Mouse (Mus musculus) forebrain, embryonic 12.5 days (tissue): Measurements from ENCODE around the gene D630003M21Rik. TPM values are rescaled to one million over a fixed set of nuclear protein-coding genes. Genes with fewer than 3 reads are reported as not detected.
A peak's percentile ranks its signal among the peaks of the same experiment; 100 is the strongest.

Experiments
- ATAC-seq: fragments of 200-750 bp; cut with Nextera tagmentation; 2 replicates; pipeline ENCODE4 v1.8.0; 2017; ENCODE audit warnings: moderate TSS enrichment; ENCODE audit not compliant: low FRiP score
- H3K27ac ChIP-seq: fragments of 300-500 bp; sonication (generic); 2 replicates; pipeline ENCODE4 v1.5.1; 2016; ENCODE audit warnings: mild to moderate bottlenecking
- H3K27me3 ChIP-seq: fragments of 300-500 bp; sonication (generic); 2 replicates; pipeline ENCODE4 v1.6.1; 2016; ENCODE audit warnings: mild to moderate bottlenecking
- H3K36me3 ChIP-seq: fragments of 300-500 bp; sonication (generic); replicated peaks from 2 replicates; pipeline ENCODE4 v1.6.1; 2016; ENCODE audit warnings: mild to moderate bottlenecking
- H3K4me1 ChIP-seq: fragments of 300-500 bp; sonication (generic); 2 replicates; pipeline ENCODE4 v1.6.1; 2016
- H3K4me2 ChIP-seq: fragments of 300-500 bp; sonication (generic); 2 replicates; pipeline ENCODE4 v1.6.1; 2016; ENCODE audit warnings: mild to moderate bottlenecking, moderate library complexity
- H3K4me3 ChIP-seq: fragments of 300-500 bp; sonication (generic); replicated peaks from 2 replicates; pipeline ENCODE4 v1.5.1; 2016; ENCODE audit warnings: mild to moderate bottlenecking
- H3K9ac ChIP-seq: fragments of 300-500 bp; sonication (generic); 2 replicates; pipeline ENCODE4 v1.6.1; 2016; ENCODE audit warnings: mild to moderate bottlenecking
- H3K9me3 ChIP-seq: fragments of 300-500 bp; sonication (generic); 2 replicates; pipeline ENCODE4 v1.6.1; 2016
- WGBS: fragments of 180-500 bp; shearing (Covaris S2); methylation state at CpG from one replicate; pipeline ENCODE4 v1.1.7; 2016; 5-methylcytosine and 5-hydroxymethylcytosine counted together
- polyA plus RNA-seq: library from polyadenylated mRNA; unstranded; fragments of >200 nt; fragmentation: Nextera tagmentation; extraction: Ambion mirVana; gene quantifications from 2 replicates; pipeline ENCODE4 v1.2.1, GENCODE M21; 2016

Gene D630003M21Rik
- polyA plus RNA-seq, 1 experiment from 2014 or later: 3.4 TPM

DNA sequence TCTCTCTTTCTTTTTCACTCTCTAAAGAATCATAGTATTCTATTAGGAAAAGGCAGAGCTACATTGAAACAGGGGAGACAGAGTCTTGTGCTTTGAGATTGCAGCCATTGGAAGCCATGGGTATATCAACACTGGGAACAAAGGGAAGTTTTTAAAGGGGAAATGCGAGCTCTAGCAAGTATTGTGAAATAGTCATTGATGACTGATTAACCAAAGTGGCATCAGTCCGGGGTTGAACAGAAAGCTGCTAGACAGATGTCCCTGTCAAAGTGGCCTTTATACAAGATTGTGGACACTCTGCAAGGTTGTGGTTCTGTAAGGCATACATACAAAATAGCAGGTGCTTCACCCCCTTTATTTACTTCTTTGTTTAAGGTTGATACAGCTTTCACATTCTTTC lies 73.4 kb downstream of the D630003M21Rik start:
- Histone ChIP-seq H3K4me1 (peaks cover 22% of the 10 kb centered on the region), H3K27me3 (no peaks in the 10 kb centered on the region), H3K4me2 (no peak overlapping the region), H3K4me3 (no peak overlapping the region), H3K9me3 (no peaks in the 10 kb centered on the region), H3K9ac (no peak overlapping the region), H3K36me3 (no peaks in the 10 kb centered on the region), H3K27ac (no peak overlapping the region)
- WGBS: 77% methylated on average over 2 of the region's 2 CpGs
- no peak for ATAC-seq

- ATAC-seq: no peak
- Histone ChIP-seq H3K4me3 (no peak overlapping the region), H3K9me3 (no peaks in the 10 kb centered on the region), H3K27ac (no peak overlapping the region), H3K27me3 (no peaks in the 10 kb centered on the region), H3K36me3 (no peaks in the 10 kb centered on the region), H3K9ac (no peak overlapping the region), H3K4me2 (no peak overlapping the region), H3K4me1 (peaks cover 22% of the 10 kb centered on the region)
- WGBS: 83% methylated on average over 7 of the region's 7 CpGs
Observed at GRCm38 (mm10) chr2:158155101-158155500, 73.9 kb downstream of the D630003M21Rik start.

DNA sequence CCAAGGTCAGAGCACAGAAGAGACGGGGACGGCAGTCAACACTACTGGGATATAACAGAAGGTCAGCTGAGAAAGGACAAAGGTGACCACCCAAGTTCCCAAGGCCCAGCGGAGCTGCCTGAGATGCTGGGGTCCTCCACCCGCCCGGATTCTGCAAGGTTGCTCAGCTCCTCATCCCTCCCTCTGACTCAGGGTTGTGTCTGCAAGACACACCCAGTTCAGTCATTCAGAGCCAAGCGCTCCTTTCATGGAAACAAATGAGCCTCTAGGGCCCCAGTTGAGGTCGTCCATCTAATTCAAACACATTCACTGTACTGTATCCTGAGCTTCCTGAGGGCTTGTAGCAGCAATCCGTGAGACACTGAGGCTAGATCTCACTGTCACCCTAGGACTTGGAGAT lies 74.4 kb downstream of the D630003M21Rik start:
- Histone ChIP-seq H3K27ac (no peak overlapping the region), H3K4me1 (peaks cover 19% of the 10 kb centered on the region), H3K27me3 (no peaks in the 10 kb centered on the region), H3K4me3 (no peak overlapping the region), H3K4me2 (no peak overlapping the region), H3K9ac (no peak overlapping the region), H3K36me3 (no peaks in the 10 kb centered on the region), H3K9me3 (no peaks in the 10 kb centered on the region)
- WGBS: 53% methylated on average over 8 of the region's 8 CpGs
- no peak for ATAC-seq

GRCm38 (mm10) chr2:158153728-158154343 lies 75.2 kb downstream of the D630003M21Rik start:
- Histone ChIP-seq H3K4me3 (peak overlapping the region; percentile 37), H3K27me3 (no peaks in the 10 kb centered on the region), H3K4me2 (peak overlapping the region; percentile 67), H3K4me1 (peaks cover 19% of the 10 kb centered on the region), H3K9me3 (no peaks in the 10 kb centered on the region), H3K27ac (peak overlapping the region; percentile 68), H3K9ac (peak overlapping the region; percentile 25; the same call in 1 of the 2 replicates), H3K36me3 (no peaks in the 10 kb centered on the region)
- ATAC-seq: peak; percentile 59
- WGBS: 2% methylated on average over 22 of the region's 22 CpGs

DNA sequence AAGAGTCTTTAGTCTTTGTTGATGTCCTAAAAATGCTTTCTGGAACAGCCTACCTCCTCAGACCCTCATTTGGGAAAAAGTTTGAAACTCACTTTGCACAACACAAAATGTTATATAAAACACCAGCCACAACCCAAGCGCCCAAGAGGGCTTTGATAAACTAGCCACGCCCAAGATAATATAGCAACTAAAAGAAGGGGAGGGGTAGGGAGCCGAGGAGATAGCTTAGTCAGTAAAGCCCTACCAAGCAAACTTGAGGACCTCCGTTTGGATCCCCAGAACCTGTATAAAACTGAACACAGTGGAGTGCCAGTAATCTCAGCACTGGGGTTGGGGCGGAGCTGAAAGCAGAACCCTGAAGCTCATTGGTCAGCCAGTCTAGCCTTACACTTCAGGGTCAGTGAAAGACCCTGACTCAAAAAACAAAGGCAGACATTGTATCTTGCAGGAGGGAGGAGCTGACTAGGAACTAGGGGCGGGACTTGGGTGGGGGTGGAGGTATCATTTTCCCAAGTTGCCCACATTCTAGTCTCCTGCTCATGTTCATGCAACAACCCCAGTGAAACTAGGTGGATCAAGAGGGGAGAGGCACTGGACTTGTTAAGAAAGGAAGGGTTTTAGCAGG lies 76.2 kb downstream of the D630003M21Rik start:
- Histone ChIP-seq H3K36me3 (no peaks in the 10 kb centered on the region), H3K4me2 (peak overlapping the region; percentile 67), H3K9ac (no peak overlapping the region), H3K27me3 (no peaks in the 10 kb centered on the region), H3K4me3 (no peak overlapping the region), H3K9me3 (no peaks in the 10 kb centered on the region), H3K4me1 (peaks cover 19% of the 10 kb centered on the region), H3K27ac (peak overlapping the region; percentile 68; the same call in 1 of the 2 replicates)
- ATAC-seq: peak; percentile 83
- 10% methylated on average over 6 of the region's 6 CpGs for WGBS

GRCm38 (mm10) chr2:158151077-158151476 lies 77.9 kb downstream of the D630003M21Rik start:
- Histone ChIP-seq H3K4me1 (peaks cover 24% of the 10 kb centered on the region), H3K4me3 (no peak overlapping the region), H3K9me3 (no peaks in the 10 kb centered on the region), H3K27ac (no peak overlapping the region), H3K9ac (no peak overlapping the region), H3K36me3 (no peaks in the 10 kb centered on the region), H3K27me3 (peaks cover 10% of the 10 kb centered on the region), H3K4me2 (no peak overlapping the region)
- ATAC-seq: no peak
- WGBS: 99% methylated on average over 3 of the region's 3 CpGs

GRCm38 (mm10) chr2:158146971-158147370 lies 82.1 kb downstream of the D630003M21Rik start:
- no peaks in the 10 kb centered on the region for H3K9me3 ChIP-seq
- peaks cover 27% of the 10 kb centered on the region for H3K27me3 ChIP-seq
- no peak overlapping the region for H3K4me3 ChIP-seq
- no peak overlapping the region for H3K27ac ChIP-seq
- H3K4me1 ChIP-seq: peaks cover 12% of the 10 kb centered on the region
- H3K4me2 ChIP-seq: no peak overlapping the region
- no peak overlapping the region for H3K9ac ChIP-seq
- WGBS: 93% methylated on average over 8 of the region's 8 CpGs
- H3K36me3 ChIP-seq: no peaks in the 10 kb centered on the region
- ATAC-seq: no peak

GRCm38 (mm10) chr2:158146223-158146622 lies 82.8 kb downstream of the D630003M21Rik start, which contains the start of gene Tgm2:
TSS of gene Tgm2 (minus strand) at chr2:158146436.
- Histone ChIP-seq H3K9ac (peak within 1 kb of the TSS; percentile 51), H3K36me3 (no peaks in the 10 kb centered on the region), H3K9me3 (no peaks in the 10 kb centered on the region), H3K27me3 (peaks cover 27% of the 10 kb centered on the region), H3K4me1 (peaks cover 12% of the 10 kb centered on the region), H3K4me2 (peak within 1 kb of the TSS; percentile 68), H3K27ac (no peak within 1 kb of the TSS), H3K4me3 (peak within 1 kb of the TSS; percentile 39)
- WGBS: 3% methylated on average over 23 of the region's 33 CpGs
- peak; percentile 79 for ATAC-seq

- WGBS: 72% methylated on average over 5 of the region's 5 CpGs
- H3K9ac ChIP-seq: no peak overlapping the region
- no peak for ATAC-seq
Observed at GRCm38 (mm10) chr2:158145528-158146065, 83.4 kb downstream of the D630003M21Rik start.

DNA sequence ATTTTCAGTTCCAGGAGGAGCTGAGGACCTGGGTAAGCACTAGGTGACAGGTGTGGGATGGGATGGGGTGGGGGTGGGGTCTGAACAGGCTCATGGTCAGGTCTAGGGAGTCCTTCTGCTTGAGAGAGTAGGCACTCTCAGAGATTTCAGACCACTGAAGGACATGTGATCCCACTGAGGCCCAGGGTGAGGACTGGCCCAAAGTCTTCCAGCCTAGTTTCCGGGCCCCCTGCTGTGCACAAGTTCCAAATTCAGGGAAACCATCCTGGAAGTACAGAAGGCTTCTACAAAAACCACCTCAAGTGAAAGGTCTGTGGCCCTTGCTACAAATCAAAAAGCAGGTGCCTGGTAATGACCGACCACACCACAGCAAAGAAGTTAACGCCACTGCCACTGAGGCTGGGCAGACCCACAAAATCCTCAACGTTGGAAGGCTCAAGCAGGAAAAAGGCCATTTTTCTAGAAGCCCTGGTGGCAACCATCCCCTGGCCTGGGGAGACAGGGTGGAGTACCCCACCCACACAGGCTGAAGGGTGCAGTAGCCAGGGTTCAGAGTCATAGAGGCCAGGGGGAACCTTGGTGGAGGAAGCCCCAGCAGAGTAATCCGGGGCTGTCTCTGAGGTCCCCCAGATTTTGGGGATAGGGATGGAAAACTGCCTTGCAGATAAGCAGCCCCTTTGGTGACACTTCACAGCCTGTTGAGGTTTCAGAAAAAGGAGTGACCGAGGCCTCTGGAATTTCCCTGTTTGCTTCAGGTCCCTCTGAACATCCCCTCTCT lies 84.1 kb downstream of the D630003M21Rik start:
- Histone ChIP-seq H3K36me3 (no peaks in the 10 kb centered on the region), H3K9ac (no peak overlapping the region), H3K4me3 (no peak overlapping the region), H3K27me3 (peaks cover 27% of the 10 kb centered on the region), H3K4me2 (no peak overlapping the region), H3K4me1 (peaks cover 12% of the 10 kb centered on the region), H3K9me3 (no peaks in the 10 kb centered on the region), H3K27ac (no peak overlapping the region)
- ATAC-seq: no peak
- 84% methylated on average over 6 of the region's 6 CpGs for WGBS

More at GRCm38 (mm10) chr2:158145528-158146065, 83.4 kb downstream of the D630003M21Rik start:
- no peaks in the 10 kb centered on the region for H3K9me3 ChIP-seq
- H3K4me1 ChIP-seq: peaks cover 12% of the 10 kb centered on the region
- H3K4me2 ChIP-seq: peak overlapping the region; percentile 68
- H3K4me3 ChIP-seq: peak overlapping the region; percentile 39
- no peak overlapping the region for H3K27ac ChIP-seq
- H3K36me3 ChIP-seq: no peaks in the 10 kb centered on the region
- H3K27me3 ChIP-seq: peaks cover 27% of the 10 kb centered on the region

DNA sequence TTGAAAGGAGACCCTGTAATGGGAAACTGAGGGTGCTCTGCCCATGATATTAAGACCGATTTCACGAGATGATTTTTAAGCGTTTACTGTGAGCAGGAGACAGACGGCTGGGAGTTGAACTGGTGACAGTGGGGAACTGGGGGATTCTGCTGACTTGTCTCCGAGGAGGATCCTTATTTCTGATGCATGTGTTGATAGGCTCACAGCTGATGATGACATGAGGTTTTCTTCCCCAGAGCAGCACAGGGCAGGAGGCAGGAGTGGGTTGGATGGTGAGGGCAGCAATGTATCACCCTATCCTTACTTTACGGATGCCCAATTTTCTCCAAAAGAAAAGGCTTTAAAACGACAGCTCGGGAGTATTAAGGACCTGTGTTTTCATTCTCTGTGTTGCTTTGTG lies 84.8 kb downstream of the D630003M21Rik start:
- no peak overlapping the region for H3K27ac ChIP-seq

DNA sequence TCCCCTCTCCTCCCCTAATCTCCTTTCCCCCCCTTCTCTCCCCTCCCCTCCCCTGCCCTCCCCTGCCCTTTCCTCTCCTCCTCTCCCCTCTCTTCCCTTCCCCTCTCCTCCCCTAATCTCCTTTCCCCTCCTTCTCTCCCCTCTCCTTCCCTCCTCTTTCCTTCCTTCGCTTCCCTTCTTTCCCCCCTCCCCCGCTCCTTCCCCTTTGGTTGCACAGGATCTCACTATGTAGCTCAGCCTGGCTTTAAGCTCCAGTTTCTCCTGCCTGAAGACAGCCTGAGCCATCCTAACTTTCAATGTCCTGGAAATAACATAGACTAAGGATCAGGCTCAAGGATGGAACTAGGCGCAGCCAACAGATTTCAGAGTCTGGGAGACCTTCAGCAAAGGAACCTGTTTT lies 85.2 kb downstream of the D630003M21Rik start:
- Histone ChIP-seq H3K9me3 (no peaks in the 10 kb centered on the region), H3K27me3 (peaks cover 27% of the 10 kb centered on the region), H3K4me1 (peaks cover 18% of the 10 kb centered on the region), H3K36me3 (no peaks in the 10 kb centered on the region), H3K4me2 (no peak overlapping the region), H3K4me3 (no peak overlapping the region), H3K9ac (no peak overlapping the region), H3K27ac (no peak overlapping the region)
- 57% methylated on average over 3 of the region's 3 CpGs for WGBS
- ATAC-seq: no peak

More for the DNA sequence above, 84.8 kb downstream of the D630003M21Rik start:
- no peak for ATAC-seq
- no peaks in the 10 kb centered on the region for H3K9me3 ChIP-seq
- peaks cover 18% of the 10 kb centered on the region for H3K4me1 ChIP-seq
- peaks cover 27% of the 10 kb centered on the region for H3K27me3 ChIP-seq
- 50% methylated on average over 8 of the region's 8 CpGs for WGBS
- H3K9ac ChIP-seq: no peak overlapping the region
- H3K4me2 ChIP-seq: no peak overlapping the region
- no peaks in the 10 kb centered on the region for H3K36me3 ChIP-seq
- H3K4me3 ChIP-seq: no peak overlapping the region
